Mouse (Mus musculus): Measurements from ENCODE around the gene Hoxb1.

Hoxb1 gene

GRCm38 (mm10) chr11:96334002-96334364, 31.6 kb upstream of the Hoxb1 start:
- no peak for DNase-seq (ENCODE audit: low read depth, low spot score)

- no peak for DNase-seq (ENCODE audit: low read depth, low spot score)
Measured at GRCm38 (mm10) chr11:96334998-96335397, 30.6 kb upstream of the Hoxb1 start.

- DNase-seq (ENCODE audit: low read depth, low spot score): no peak
Measured at GRCm38 (mm10) chr11:96336597-96336996, 29.0 kb upstream of the Hoxb1 start.

- no peak for DNase-seq (ENCODE audit: low read depth, low spot score)
Measured at GRCm38 (mm10) chr11:96337026-96337425, 28.5 kb upstream of the Hoxb1 start.

- no peak for DNase-seq (ENCODE audit: low read depth, low spot score)
Measured at GRCm38 (mm10) chr11:96338957-96339855, 26.3 kb upstream of the Hoxb1 start.

- DNase-seq (ENCODE audit: low read depth, low spot score): no peak
Measured at GRCm38 (mm10) chr11:96340698-96341365, 24.7 kb upstream of the Hoxb1 start.

- DNase-seq (ENCODE audit: low read depth, low spot score): peak; percentile 15
Measured at GRCm38 (mm10) chr11:96341701-96342575, 23.6 kb upstream of the Hoxb1 start.

GRCm38 (mm10) chr11:96342576-96342930, 23.0 kb upstream of the Hoxb1 start:
- no peak for DNase-seq (ENCODE audit: low read depth, low spot score)

- no peak for DNase-seq (ENCODE audit: low read depth, low spot score)
Measured at GRCm38 (mm10) chr11:96343206-96343745, 22.3 kb upstream of the Hoxb1 start.

- no peak for DNase-seq (ENCODE audit: low read depth, low spot score)
Measured at GRCm38 (mm10) chr11:96344061-96344877, 21.3 kb upstream of the Hoxb1 start.

GRCm38 (mm10) chr11:96344878-96345159, 20.7 kb upstream of the Hoxb1 start:
- DNase-seq (ENCODE audit: low read depth, low spot score): no peak

- DNase-seq (ENCODE audit: low read depth, low spot score): no peak
Measured at GRCm38 (mm10) chr11:96345220-96345892, 20.2 kb upstream of the Hoxb1 start.

- no peak for DNase-seq (ENCODE audit: low read depth, low spot score)
Measured at GRCm38 (mm10) chr11:96345893-96346806, 19.4 kb upstream of the Hoxb1 start.

GRCm38 (mm10) chr11:96346916-96347520, 18.5 kb upstream of the Hoxb1 start:
- DNase-seq (ENCODE audit: low read depth, low spot score): no peak

- no peak for DNase-seq (ENCODE audit: low read depth, low spot score)
Measured at GRCm38 (mm10) chr11:96347717-96348116, 17.8 kb upstream of the Hoxb1 start.

GRCm38 (mm10) chr11:96348141-96348928, 17.2 kb upstream of the Hoxb1 start:
- DNase-seq (ENCODE audit: low read depth, low spot score): no peak

GRCm38 (mm10) chr11:96348988-96349387, 16.6 kb upstream of the Hoxb1 start:
- no peak for DNase-seq (ENCODE audit: low read depth, low spot score)

All from CD4-positive, CD25-positive, alpha-beta regulatory T cell, adult 2 months (primary cell).